16 mouse cellular contexts compared by ENCODE assay signal in genomic region chr2:68407179-68407950, GRCm38 (mm10).
A peak's percentile ranks its signal among the peaks of the same experiment; 100 is the strongest.
DNase-seq lines count a peak whose midpoint lies in the region; ATAC-seq and TF ChIP-seq lines count a peak whose summit lies in the region.
"Had no signal": no experiment of that assay in that cellular context is flagged by ENCODE, and none has a peak within 500 bp of the region (broad histone marks: within the 10 kb centered on the region; RNA-seq: fewer than 3 reads in every experiment).

No protein-coding gene starts in this region.

- no peak for DNase-seq in heart, embryonic 10.5 days (ENCODE audit: low spot score)
- no peak for DNase-seq in heart, postnatal 25 days (ENCODE audit: low spot score)
- no peak for DNase-seq in kidney, postnatal 0 days (ENCODE audit: low spot score)
- DNase-seq in kidney, adult 8-10 months: no peak
- peak; percentile 50 for DNase-seq in Muller cell, postnatal 12 days (ENCODE audit: inconsistent ontology term)
- no peak for DNase-seq in embryonic facial prominence, embryonic 14.5 days (ENCODE audit: low spot score)
- DNase-seq in spleen, postnatal 36 days (ENCODE audit: low spot score in 2 of 2): no peak
- DNase-seq in layer of hippocampus, adult 9-10 months (ENCODE audit: low spot score): no peak
- DNase-seq: adrenal gland, postnatal 14 days; cerebellum, adult 11-12 months; gastrocnemius, postnatal 10 days; kidney, adult 9 months; lung, postnatal 10 days; right cerebral cortex, postnatal 25 days had no signal

- no peak for TF ChIP-seq CTCF in kidney, postnatal 0 days (IDR thresholded peaks at IDR 0.05; ENCODE audit: low read depth)

- H3K4me2 ChIP-seq in kidney, postnatal 0 days (ENCODE audit: low read length): 0 out of 2 replicates have a peak overlapping the region, but pooled peaks have one; percentile 10
- H3K4me2 ChIP-seq in embryonic facial prominence, embryonic 14.5 days (ENCODE audit: low read depth, low read length): peak overlapping the region; percentile 26

- no peaks in the 10 kb centered on the region for H3K9me3 ChIP-seq in heart, embryonic 10.5 days
- no peaks in the 10 kb centered on the region for H3K9me3 ChIP-seq in kidney, postnatal 0 days (replicated peaks; ENCODE audit: low read length)
- H3K9me3 ChIP-seq in embryonic facial prominence, embryonic 14.5 days (ENCODE audit: control insufficient read depth, low read length): no peaks in the 10 kb centered on the region
- H3K9me3 ChIP-seq: stomach, embryonic 15.5 days had no signal

- peaks cover 79% of the 10 kb centered on the region for H3K4me1 ChIP-seq in heart, embryonic 10.5 days
- peaks cover 36% of the 10 kb centered on the region for H3K4me1 ChIP-seq in kidney, postnatal 0 days (replicated peaks; ENCODE audit: insufficient read depth, low read length)
- H3K4me1 ChIP-seq in embryonic facial prominence, embryonic 14.5 days (ENCODE audit: control insufficient read depth, insufficient read depth, low read length): peaks cover 38% of the 10 kb centered on the region

- H3K27ac ChIP-seq in heart, embryonic 10.5 days: peak overlapping the region; percentile 80; the same call in 1 of the 2 replicates
- peak overlapping the region; percentile 19; the same call in 1 of the 2 replicates for H3K27ac ChIP-seq in kidney, postnatal 0 days
- peak overlapping the region; percentile 24; the same call in 1 of the 2 replicates for H3K27ac ChIP-seq in embryonic facial prominence, embryonic 14.5 days (replicated peaks; ENCODE audit: low read depth, low read length)

- H3K9ac ChIP-seq in kidney, postnatal 0 days (ENCODE audit: low read depth, low read length): no peak overlapping the region
- peak overlapping the region; percentile 20; the same call in 1 of the 2 replicates for H3K9ac ChIP-seq in embryonic facial prominence, embryonic 14.5 days (ENCODE audit: low read depth, low read length)
- H3K9ac ChIP-seq: stomach, embryonic 15.5 days had no signal

- intact Hi-C loops in heart, postnatal 25 days (cut with DNase I): no loop called here

- no peak overlapping the region for H3K4me3 ChIP-seq in heart, embryonic 10.5 days
- H3K4me3 ChIP-seq in kidney, postnatal 0 days (replicated peaks; ENCODE audit: low read depth, low read length): no peak overlapping the region
- H3K4me3 ChIP-seq in embryonic facial prominence, embryonic 14.5 days (ENCODE audit: low read depth, low read length): no peak overlapping the region
- H3K4me3 ChIP-seq: left cerebral cortex, adult 2 months; stomach, embryonic 15.5 days had no signal

- ATAC-seq in kidney, postnatal 0 days (replicated peaks; ENCODE audit: low FRiP score, low read depth): no peak
- no peak for ATAC-seq in embryonic facial prominence, embryonic 14.5 days (ENCODE audit: low read depth)

- no peaks in the 10 kb centered on the region for H3K27me3 ChIP-seq in heart, embryonic 10.5 days (ENCODE audit: insufficient read depth, poor library complexity, severe bottlenecking)
- H3K27me3 ChIP-seq in kidney, postnatal 0 days (ENCODE audit: insufficient read depth, low read length): no peaks in the 10 kb centered on the region
- H3K27me3 ChIP-seq in embryonic facial prominence, embryonic 14.5 days (replicated peaks; ENCODE audit: control insufficient read depth, insufficient read depth, low read length): no peaks in the 10 kb centered on the region
- H3K27me3 ChIP-seq: stomach, embryonic 15.5 days had no signal

- H3K36me3 ChIP-seq in heart, embryonic 10.5 days: 0 out of 2 replicates have a peak, but pooled peaks cover 4% of the 10 kb centered on the region
- no peaks in the 10 kb centered on the region for H3K36me3 ChIP-seq in kidney, postnatal 0 days (ENCODE audit: insufficient read depth, low read length)
- no peaks in the 10 kb centered on the region for H3K36me3 ChIP-seq in embryonic facial prominence, embryonic 14.5 days (ENCODE audit: control insufficient read depth, insufficient read depth, low read length)
- H3K36me3 ChIP-seq: stomach, embryonic 15.5 days had no signal

- WGBS in heart, embryonic 10.5 days: 63% methylated on average over 12 of the region's 12 CpGs
- 63% methylated on average over 12 of the region's 12 CpGs for WGBS in kidney, postnatal 0 days
- WGBS in embryonic facial prominence, embryonic 14.5 days: 52% methylated on average over 12 of the region's 12 CpGs

Comparison
In these comparisons a context has a peak if more than half of its experiments do, and no peak if none do; other contexts are left out.
1. H3K27ac ChIP-seq: peak in every context shown above with its lines; median percentile 80 in heart, embryonic 10.5 days; 24 in embryonic facial prominence, embryonic 14.5 days; 19 in kidney, postnatal 0 days.